Mouse (Mus musculus): ENCODE data around the gene Polr3gl.

- no peak for TF ChIP-seq ZC3H11A (IDR thresholded peaks at IDR 0.05; ENCODE audit: borderline replicate concordance, low read depth, low read length)
- no peak for TF ChIP-seq HCFC1 (IDR thresholded peaks at IDR 0.05; ENCODE audit: borderline replicate concordance, insufficient read depth, low read length)
Observed at GRCm38 (mm10) chr3:96617941-96618340, 24.0 kb upstream of the Polr3gl start.

Measured in ES-E14 (cell line).